Mouse (Mus musculus): ENCODE measurements around the gene Chd4.

DNA sequence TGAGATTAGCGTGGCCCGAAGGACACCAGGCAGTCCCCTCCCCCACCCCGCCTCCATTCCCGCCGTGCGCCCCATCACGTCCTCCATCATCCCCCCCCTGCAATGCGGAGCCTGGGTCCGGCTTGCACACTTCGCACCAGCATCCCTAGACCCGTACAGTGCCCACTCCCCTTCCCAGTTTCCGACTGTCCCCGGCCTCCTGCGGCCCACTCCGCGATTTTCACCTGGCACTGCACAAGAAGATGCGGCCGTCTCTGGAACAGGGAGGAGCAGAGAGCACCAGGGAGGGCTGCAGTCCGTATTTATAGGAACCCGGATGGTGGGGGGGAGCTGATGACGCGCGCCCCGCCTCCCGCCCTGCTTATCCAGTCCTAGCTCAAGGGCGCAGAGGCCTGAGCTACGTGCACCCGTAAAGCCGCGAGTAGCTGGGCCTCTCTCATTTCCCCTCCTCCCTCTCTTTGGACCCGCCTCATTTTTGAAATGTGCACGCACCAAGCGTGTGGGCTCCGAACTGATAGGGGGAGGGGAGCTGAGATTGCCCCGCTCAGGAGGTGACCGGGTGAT, 69.6 kb downstream of the Chd4 start:
- no peak for TF ChIP-seq MAX (IDR thresholded peaks at IDR 0.05; ENCODE audit: low read depth)
- TF ChIP-seq POLR2A (IDR thresholded peaks at IDR 0.05; ENCODE audit: insufficient read length, low read depth) = peak; percentile 69
- peak; percentile 83 for TF ChIP-seq POLR2AphosphoS2 (IDR thresholded peaks at IDR 0.05; ENCODE audit: insufficient read length, low read depth)
- TF ChIP-seq E2F4 (IDR thresholded peaks at IDR 0.05; ENCODE audit: insufficient read depth) = peak; percentile 22
- TF ChIP-seq CEBPB (IDR thresholded peaks at IDR 0.05; ENCODE audit: insufficient read depth, poor library complexity, severe bottlenecking) = no peak
- TF ChIP-seq USF1 (IDR thresholded peaks at IDR 0.05; ENCODE audit: low read depth) = no peak
- no peak for TF ChIP-seq MYOG (IDR thresholded peaks at IDR 0.05; ENCODE audit: control insufficient read depth in 1 of 3, insufficient read depth in 1 of 3, insufficient read length in 2 of 3, low read depth in 2 of 3)
